Mouse (Mus musculus): Measurements from ENCODE around the gene Iqcn.
A peak's percentile ranks its signal among the peaks of the same experiment; 100 is the strongest.

Iqcn gene

GRCm38 (mm10) chr8:70760775-70761406 is 57.6 kb downstream of the Iqcn start, which contains the start of gene Mpv17l2:
Gene Mpv17l2 (minus strand): TSS chr8:70760946.
- Histone ChIP-seq H3K4me1 (replicated peaks; ENCODE audit: low read depth, low read length) (peaks cover 82% of the 10 kb centered on the region), H3K9me3 (ENCODE audit: low read length) (no peaks in the 10 kb centered on the region), H3K27me3 (ENCODE audit: insufficient read depth, low read length) (peaks cover 7% of the 10 kb centered on the region; the same call in 1 of the 2 replicates), H3K36me3 (ENCODE audit: insufficient read depth, low read length) (peaks cover 65% of the 10 kb centered on the region), H3K4me3 (replicated peaks; ENCODE audit: low read length) (peak within 1 kb of the TSS; percentile 96)
- TF ChIP-seq POU5F1 (IDR thresholded peaks at IDR 0.05; ENCODE audit: borderline replicate concordance, low read length) (no peak), CTCF (conservative IDR thresholded peaks at IDR 0.05; ENCODE audit: low read length) (no peak), NANOG (IDR thresholded peaks at IDR 0.05; ENCODE audit: borderline replicate concordance, low read length) (no peak; the same call in 1 of the 2 replicates)

- H3K9me3 ChIP-seq (ENCODE audit: low read length), result no peaks in the 10 kb centered on the region
- H3K4me3 ChIP-seq (replicated peaks; ENCODE audit: low read length), result peak overlapping the region; percentile 37; the same call in 1 of the 2 replicates
- H3K27me3 ChIP-seq (ENCODE audit: insufficient read depth, low read length), result peaks cover 8% of the 10 kb centered on the region; the same call in 1 of the 2 replicates
- H3K36me3 ChIP-seq (ENCODE audit: insufficient read depth, low read length), result peaks cover 55% of the 10 kb centered on the region
- TF ChIP-seq CTCF (conservative IDR thresholded peaks at IDR 0.05; ENCODE audit: low read length) (no peak), POU5F1 (IDR thresholded peaks at IDR 0.05; ENCODE audit: borderline replicate concordance, low read length) (no peak), NANOG (IDR thresholded peaks at IDR 0.05; ENCODE audit: borderline replicate concordance, low read length) (no peak)
- H3K4me1 ChIP-seq (replicated peaks; ENCODE audit: low read depth, low read length), result peaks cover 88% of the 10 kb centered on the region
Observed at GRCm38 (mm10) chr8:70762118-70762517, 58.9 kb downstream of the Iqcn start.

GRCm38 (mm10) chr8:70763354-70763753 is 60.1 kb downstream of the Iqcn start:
- no peak for TF ChIP-seq POU5F1 (IDR thresholded peaks at IDR 0.05; ENCODE audit: borderline replicate concordance, low read length)
- peak; percentile 94 for TF ChIP-seq CTCF (conservative IDR thresholded peaks at IDR 0.05; ENCODE audit: low read length)
- TF ChIP-seq NANOG (IDR thresholded peaks at IDR 0.05; ENCODE audit: borderline replicate concordance, low read length), result no peak
- H3K27me3 ChIP-seq (ENCODE audit: insufficient read depth, low read length), result peaks cover 8% of the 10 kb centered on the region; the same call in 1 of the 2 replicates
- H3K36me3 ChIP-seq (ENCODE audit: insufficient read depth, low read length), result peaks cover 55% of the 10 kb centered on the region
- no peak overlapping the region for H3K4me3 ChIP-seq (replicated peaks; ENCODE audit: low read length)
- H3K4me1 ChIP-seq (replicated peaks; ENCODE audit: low read depth, low read length), result peaks cover 90% of the 10 kb centered on the region
- no peaks in the 10 kb centered on the region for H3K9me3 ChIP-seq (ENCODE audit: low read length)

GRCm38 (mm10) chr8:70764026-70764425 is 60.8 kb downstream of the Iqcn start:
- TF ChIP-seq CTCF (conservative IDR thresholded peaks at IDR 0.05; ENCODE audit: low read length) (no peak), POU5F1 (IDR thresholded peaks at IDR 0.05; ENCODE audit: borderline replicate concordance, low read length) (no peak), NANOG (IDR thresholded peaks at IDR 0.05; ENCODE audit: borderline replicate concordance, low read length) (no peak)
- Histone ChIP-seq H3K36me3 (ENCODE audit: insufficient read depth, low read length) (peaks cover 55% of the 10 kb centered on the region), H3K9me3 (ENCODE audit: low read length) (no peaks in the 10 kb centered on the region), H3K4me1 (replicated peaks; ENCODE audit: low read depth, low read length) (peaks cover 90% of the 10 kb centered on the region), H3K4me3 (replicated peaks; ENCODE audit: low read length) (peak overlapping the region; percentile 80; the same call in 1 of the 2 replicates), H3K27me3 (ENCODE audit: insufficient read depth, low read length) (peaks cover 8% of the 10 kb centered on the region; the same call in 1 of the 2 replicates)

- no peak for TF ChIP-seq POU5F1 (IDR thresholded peaks at IDR 0.05; ENCODE audit: borderline replicate concordance, low read length)
- no peak for TF ChIP-seq NANOG (IDR thresholded peaks at IDR 0.05; ENCODE audit: borderline replicate concordance, low read length)
- TF ChIP-seq CTCF (conservative IDR thresholded peaks at IDR 0.05; ENCODE audit: low read length), result no peak
- Histone ChIP-seq H3K4me1 (replicated peaks; ENCODE audit: low read depth, low read length) (peaks cover 89% of the 10 kb centered on the region), H3K36me3 (ENCODE audit: insufficient read depth, low read length) (peaks cover 53% of the 10 kb centered on the region), H3K9me3 (ENCODE audit: low read length) (no peaks in the 10 kb centered on the region), H3K27me3 (ENCODE audit: insufficient read depth, low read length) (peaks cover 8% of the 10 kb centered on the region; the same call in 1 of the 2 replicates), H3K4me3 (replicated peaks; ENCODE audit: low read length) (peak overlapping the region; percentile 80; the same call in 1 of the 2 replicates)
Observed at GRCm38 (mm10) chr8:70764676-70765075, 61.4 kb downstream of the Iqcn start.

GRCm38 (mm10) chr8:70765329-70765728 is 62.1 kb downstream of the Iqcn start:
- Histone ChIP-seq H3K4me1 (replicated peaks; ENCODE audit: low read depth, low read length) (peaks cover 89% of the 10 kb centered on the region), H3K27me3 (ENCODE audit: insufficient read depth, low read length) (peaks cover 8% of the 10 kb centered on the region; the same call in 1 of the 2 replicates), H3K4me3 (replicated peaks; ENCODE audit: low read length) (peak overlapping the region; percentile 80), H3K9me3 (ENCODE audit: low read length) (no peaks in the 10 kb centered on the region), H3K36me3 (ENCODE audit: insufficient read depth, low read length) (peaks cover 58% of the 10 kb centered on the region)
- no peak for TF ChIP-seq CTCF (conservative IDR thresholded peaks at IDR 0.05; ENCODE audit: low read length)
- no peak for TF ChIP-seq POU5F1 (IDR thresholded peaks at IDR 0.05; ENCODE audit: borderline replicate concordance, low read length)
- TF ChIP-seq NANOG (IDR thresholded peaks at IDR 0.05; ENCODE audit: borderline replicate concordance, low read length), result no peak

GRCm38 (mm10) chr8:70765838-70766570 is 62.7 kb downstream of the Iqcn start:
- Histone ChIP-seq H3K27me3 (ENCODE audit: insufficient read depth, low read length) (peaks cover 8% of the 10 kb centered on the region; the same call in 1 of the 2 replicates), H3K36me3 (ENCODE audit: insufficient read depth, low read length) (peaks cover 65% of the 10 kb centered on the region), H3K9me3 (ENCODE audit: low read length) (no peaks in the 10 kb centered on the region), H3K4me1 (replicated peaks; ENCODE audit: low read depth, low read length) (peaks cover 96% of the 10 kb centered on the region), H3K4me3 (replicated peaks; ENCODE audit: low read length) (peak overlapping the region; percentile 80)
- TF ChIP-seq NANOG (IDR thresholded peaks at IDR 0.05; ENCODE audit: borderline replicate concordance, low read length) (no peak), CTCF (conservative IDR thresholded peaks at IDR 0.05; ENCODE audit: low read length) (no peak), POU5F1 (IDR thresholded peaks at IDR 0.05; ENCODE audit: borderline replicate concordance, low read length) (no peak)
